Mouse (Mus musculus) MEL (cell line): Measurements from ENCODE around the gene Urod. TPM values are rescaled to one million over a fixed set of nuclear protein-coding genes. Genes with fewer than 3 reads are reported as not detected.
A peak's percentile ranks its signal among the peaks of the same experiment; 100 is the strongest.

Experiments used
- DNase-seq: peaks from one replicate; pipeline ENCODE4 v3.0.0; 2011; ENCODE audit warnings: low read depth, low spot score
- H3K27ac ChIP-seq: 2 replicates; pipeline ENCODE4 v1.5.1; 2012; ENCODE audit warnings: low read depth, mild to moderate bottlenecking, control low read depth, low read length, moderate library complexity; ENCODE audit not compliant: control insufficient read depth
- H3K27me3 ChIP-seq, 2 experiments: fragments of 150-350 bp in 1 of 2; sonication (generic) in 1 of 2; 2 replicates each; pipeline ENCODE4 v1.6.1; 2012; ENCODE audit warnings: low read length in 2 of 2, mild to moderate bottlenecking in 2 of 2, improper control_type of control experiment in 1 of 2, moderate library complexity in 1 of 2; ENCODE audit not compliant: insufficient read depth in 2 of 2, control insufficient read depth in 1 of 2
- H3K36me3 ChIP-seq, 2 experiments: 2 replicates each; pipeline ENCODE4 v1.6.1; 2012 to 2014; ENCODE audit warnings: low read length in 2 of 2, improper control_type of control experiment in 1 of 2, inconsistent platforms in 1 of 2, mild to moderate bottlenecking in 1 of 2; ENCODE audit not compliant: insufficient read depth in 2 of 2, control insufficient read depth in 1 of 2
- H3K4me1 ChIP-seq, 2 experiments: fragments of 150-350 bp in 1 of 2; sonication (generic) in 1 of 2; 2 replicates each; pipeline ENCODE4 v1.6.1; 2012; ENCODE audit warnings: low read length in 2 of 2, improper control_type of control experiment in 1 of 2, mild to moderate bottlenecking in 1 of 2; ENCODE audit not compliant: insufficient read depth in 2 of 2, control insufficient read depth in 1 of 2
- H3K4me3 ChIP-seq, 2 experiments: fragments of 150-350 bp in 1 of 2; sonication (generic) in 1 of 2; 2 replicates each; pipeline ENCODE4 v1.5.1; 2012; ENCODE audit warnings: low read depth in 2 of 2, low read length in 2 of 2, mild to moderate bottlenecking in 2 of 2, moderate library complexity in 2 of 2, control low read depth in 1 of 2, improper control_type of control experiment in 1 of 2; ENCODE audit not compliant: control insufficient read depth in 1 of 2, insufficient read depth in 1 of 2
- H3K79me2 ChIP-seq: 2 replicates; pipeline ENCODE4 v1.6.1; 2012; ENCODE audit warnings: mild to moderate bottlenecking, low read length, moderate library complexity; ENCODE audit not compliant: control insufficient read depth, poor library complexity, insufficient read depth
- H3K9ac ChIP-seq: 2 replicates; pipeline ENCODE4 v1.6.1; 2012; ENCODE audit warnings: low read depth, mild to moderate bottlenecking, control low read depth, low read length, moderate library complexity; ENCODE audit not compliant: control insufficient read depth, poor library complexity, severe bottlenecking
- H3K9me3 ChIP-seq: fragments of 150-350 bp; sonication (generic); replicated peaks from 2 replicates; pipeline ENCODE4 v1.6.1; 2012; ENCODE audit warnings: mild to moderate bottlenecking, low read length, improper control_type of control experiment, moderate library complexity; ENCODE audit not compliant: insufficient read depth
- BHLHE40 ChIP-seq: IDR thresholded peaks from 2 replicates; pipeline ENCODE4 v1.6.1; 2012; ENCODE audit warnings: low read depth, mild to moderate bottlenecking, inconsistent platforms, low read length, improper control_type of control experiment, borderline replicate concordance
- CTCF ChIP-seq, 3 experiments: IDR thresholded peaks in 2 of 3; conservative IDR thresholded peaks in 1 of 3; 2 replicates each; pipeline ENCODE4 v1.5.1; 2011 to 2012; ENCODE audit warnings: low read length in 3 of 3, low read depth in 2 of 3, mild to moderate bottlenecking in 2 of 3, improper control_type of control experiment in 1 of 3, inconsistent platforms in 1 of 3, mixed read lengths in 1 of 3, moderate library complexity in 1 of 3; ENCODE audit not compliant: control insufficient read depth in 1 of 3, insufficient read depth in 1 of 3, poor library complexity in 1 of 3, severe bottlenecking in 1 of 3
- ELF1 ChIP-seq: IDR thresholded peaks from 2 replicates; pipeline ENCODE4 v1.6.1; 2014; ENCODE audit warnings: low read depth, mild to moderate bottlenecking, inconsistent platforms, low read length, improper control_type of control experiment, moderate library complexity
- EP300 ChIP-seq, 2 experiments: IDR thresholded peaks; 2 replicates each; pipeline ENCODE4 v1.6.1; 2011; ENCODE audit warnings: improper control_type of control experiment in 2 of 2, low read length in 2 of 2, low read depth in 1 of 2, mild to moderate bottlenecking in 1 of 2
- ETS1 ChIP-seq: IDR thresholded peaks from 2 replicates; pipeline ENCODE4 v1.6.1; 2012; ENCODE audit warnings: low read depth, mild to moderate bottlenecking, inconsistent platforms, low read length, improper control_type of control experiment, moderate library complexity
- GABPA ChIP-seq: IDR thresholded peaks from 2 replicates; pipeline ENCODE4 v1.6.1; 2012; ENCODE audit warnings: low read depth, mild to moderate bottlenecking, inconsistent platforms, low read length, improper control_type of control experiment, moderate library complexity
- GATA1 ChIP-seq: IDR thresholded peaks from 2 replicates; pipeline ENCODE4 v1.6.1; 2011; ENCODE audit warnings: low read depth, low read length, improper control_type of control experiment
- HCFC1 ChIP-seq: IDR thresholded peaks from 2 replicates; pipeline ENCODE4 v1.6.1; 2012; ENCODE audit warnings: low read depth, mild to moderate bottlenecking, inconsistent platforms, low read length, improper control_type of control experiment, moderate library complexity
- JUND ChIP-seq: IDR thresholded peaks from 2 replicates; pipeline ENCODE4 v1.6.1; 2011; ENCODE audit warnings: low read depth, mild to moderate bottlenecking, improper control_type of control experiment, low read length
- KAT2A ChIP-seq: conservative IDR thresholded peaks from 2 replicates; pipeline ENCODE4 v1.6.1; 2012; ENCODE audit warnings: low read depth, low read length, improper control_type of control experiment, inconsistent platforms
- MAFK ChIP-seq: IDR thresholded peaks from 2 replicates; pipeline ENCODE4 v1.6.1; 2011; ENCODE audit warnings: low read depth, mild to moderate bottlenecking, low read length, improper control_type of control experiment, borderline replicate concordance
- MAX ChIP-seq: IDR thresholded peaks from 2 replicates; pipeline ENCODE4 v1.6.1; 2011; ENCODE audit warnings: low read length, improper control_type of control experiment
- MEF2A ChIP-seq: IDR thresholded peaks from 2 replicates; pipeline ENCODE4 v1.6.1; 2014; ENCODE audit warnings: low read depth, mild to moderate bottlenecking, inconsistent platforms, low read length, improper control_type of control experiment; ENCODE audit not compliant: poor library complexity, insufficient replicate concordance, severe bottlenecking; ENCODE audit errors: extremely low read depth
- MXI1 ChIP-seq: IDR thresholded peaks from 2 replicates; pipeline ENCODE4 v1.6.1; 2011; ENCODE audit warnings: mild to moderate bottlenecking, low read depth, low read length, improper control_type of control experiment
- MYB ChIP-seq: IDR thresholded peaks from 2 replicates; pipeline ENCODE4 v1.6.1; 2011; ENCODE audit warnings: mild to moderate bottlenecking, low read depth, low read length, improper control_type of control experiment
- MYC ChIP-seq: IDR thresholded peaks from 2 replicates; pipeline ENCODE4 v1.6.1; 2011; ENCODE audit warnings: low read depth, mild to moderate bottlenecking, low read length, improper control_type of control experiment, moderate library complexity
- NELFE ChIP-seq: IDR thresholded peaks from 2 replicates; pipeline ENCODE4 v1.6.1; 2011; ENCODE audit warnings: low read depth, low read length, improper control_type of control experiment
- NRF1 ChIP-seq: IDR thresholded peaks from 2 replicates; pipeline ENCODE4 v1.6.1; 2014; ENCODE audit warnings: low read depth, mild to moderate bottlenecking, inconsistent platforms, low read length, improper control_type of control experiment, moderate library complexity; ENCODE audit not compliant: poor library complexity, insufficient read depth, severe bottlenecking
- POLR2AphosphoS2 ChIP-seq: IDR thresholded peaks from 2 replicates; pipeline ENCODE4 v1.6.1; 2011; ENCODE audit warnings: low read length, improper control_type of control experiment
- POLR2AphosphoS5 ChIP-seq: IDR thresholded peaks from 2 replicates; pipeline ENCODE4 v1.6.1; 2012; ENCODE audit warnings: low read depth, borderline replicate concordance, mild to moderate bottlenecking, inconsistent platforms, low read length, moderate library complexity, mixed read lengths
- RAD21 ChIP-seq: IDR thresholded peaks from 2 replicates; pipeline ENCODE4 v1.6.1; 2011; ENCODE audit warnings: mild to moderate bottlenecking, low read depth, low read length, improper control_type of control experiment
- RCOR1 ChIP-seq: IDR thresholded peaks from 2 replicates; pipeline ENCODE4 v1.6.1; 2012; ENCODE audit warnings: low read depth, mild to moderate bottlenecking, inconsistent platforms, low read length, improper control_type of control experiment
- SIN3A ChIP-seq: IDR thresholded peaks from 2 replicates; pipeline ENCODE4 v1.6.1; 2012; ENCODE audit warnings: low read length, improper control_type of control experiment, inconsistent platforms
- SMC3 ChIP-seq: IDR thresholded peaks from 2 replicates; pipeline ENCODE4 v1.6.1; 2011; ENCODE audit warnings: low read depth, low read length, improper control_type of control experiment
- TAL1 ChIP-seq: IDR thresholded peaks from 2 replicates; pipeline ENCODE4 v1.6.1; 2012; ENCODE audit warnings: mild to moderate bottlenecking, inconsistent platforms, low read length, moderate library complexity, mixed read lengths
- TBP ChIP-seq: IDR thresholded peaks from 2 replicates; pipeline ENCODE4 v1.8.0; 2011; ENCODE audit warnings: low read depth, low read length, improper control_type of control experiment
- TCF12 ChIP-seq: IDR thresholded peaks from 2 replicates; pipeline ENCODE4 v1.6.1; 2014; ENCODE audit warnings: low read depth, mild to moderate bottlenecking, inconsistent platforms, low read length, improper control_type of control experiment, moderate library complexity
- UBTF ChIP-seq: IDR thresholded peaks from 2 replicates; pipeline ENCODE4 v1.6.1; 2012; ENCODE audit warnings: low read depth, mild to moderate bottlenecking, inconsistent platforms, low read length, improper control_type of control experiment, moderate library complexity, borderline replicate concordance; ENCODE audit not compliant: insufficient read depth
- USF1 ChIP-seq: IDR thresholded peaks from 2 replicates; pipeline ENCODE4 v1.6.1; 2014; ENCODE audit warnings: low read depth, mild to moderate bottlenecking, inconsistent platforms, low read length, improper control_type of control experiment, moderate library complexity
- USF2 ChIP-seq, 2 experiments: IDR thresholded peaks; 2 replicates each; pipeline ENCODE4 v1.6.1; 2011 to 2012; ENCODE audit warnings: improper control_type of control experiment in 2 of 2, low read length in 2 of 2, borderline replicate concordance in 1 of 2, inconsistent platforms in 1 of 2, low read depth in 1 of 2, mild to moderate bottlenecking in 1 of 2; ENCODE audit not compliant: insufficient read depth in 1 of 2
- ZC3H11A ChIP-seq: IDR thresholded peaks from 2 replicates; pipeline ENCODE4 v1.6.1; 2012; ENCODE audit warnings: low read depth, mild to moderate bottlenecking, inconsistent platforms, low read length, improper control_type of control experiment
- ZKSCAN1 ChIP-seq: IDR thresholded peaks from 2 replicates; pipeline ENCODE4 v1.6.1; 2012; ENCODE audit warnings: low read depth, mild to moderate bottlenecking, inconsistent platforms, low read length, improper control_type of control experiment, moderate library complexity
- ZMIZ1 ChIP-seq: IDR thresholded peaks from 2 replicates; pipeline ENCODE4 v1.6.1; 2012; ENCODE audit warnings: low read depth, mild to moderate bottlenecking, inconsistent platforms, low read length, improper control_type of control experiment, moderate library complexity
- polyA plus RNA-seq, 2 experiments: library from polyadenylated mRNA; stranded (reverse) in 1 of 2; unstranded in 1 of 2; fragments of >175 nt in 1 of 2; fragments of >200 nt in 1 of 2; gene quantifications; 2 replicates each; pipeline versions ENCODE4 v1.2.1 to v1.2.4; 2012; ENCODE audit warnings: low replicate concordance in 2 of 2, low read depth in 1 of 2; ENCODE audit not compliant: insufficient read length in 2 of 2, insufficient read depth in 1 of 2, missing spikeins in 1 of 2
- total RNA-seq: library from RNA; depleted of rRNA; stranded (reverse); fragments of 300-350 nt; gene quantifications from 2 replicates; pipeline ENCODE4 v1.2.3, GENCODE M21; 2012; rRNA removed

Urod gene
- total RNA-seq, result 72.0 and 108 TPM in 2 replicates
- 100 to 1,000 TPM; 132 to 645 TPM for polyA plus RNA-seq

- Histone ChIP-seq H3K4me3 (peak within 1 kb of the TSS; percentile 65 to 85), H3K27me3 (no peaks in the 10 kb centered on the region), H3K79me2 (peaks cover 6% of the 10 kb centered on the region; the same call in 1 of the 2 replicates), H3K27ac (peak within 1 kb of the TSS; percentile 70), H3K4me1 (peaks cover 0 to 5% of the 10 kb centered on the region in 2 experiments; a peak in 2 of 4 replicates), H3K9ac (peak within 1 kb of the TSS; percentile 77), H3K9me3 (no peaks in the 10 kb centered on the region), H3K36me3 (peaks cover 0 to 5% of the 10 kb centered on the region in 2 experiments; a peak in 2 of 4 replicates)
- DNase-seq, result peak; percentile 96
- peak; percentile 100 for TF ChIP-seq SIN3A
- peak; percentile 100 for TF ChIP-seq MXI1
- TF ChIP-seq HCFC1, result peak; percentile 96
- no peak for TF ChIP-seq GABPA
- no peak for TF ChIP-seq POLR2AphosphoS5
- peak; percentile 26; the same call in 1 of the 2 replicates for TF ChIP-seq ZMIZ1
- TF ChIP-seq ETS1, result peak; percentile 55; the same call in 1 of the 2 replicates
- TF ChIP-seq ZKSCAN1, result no peak
- no peak for TF ChIP-seq MYB
- peak; percentile 99 for TF ChIP-seq USF1
- TF ChIP-seq UBTF, result no peak
- peak; percentile 96 for TF ChIP-seq MAX
- TF ChIP-seq JUND, result no peak
- TF ChIP-seq SMC3, result no peak
- TF ChIP-seq GATA1, result peak; percentile 40; the same call in 1 of the 2 replicates
- no peak for TF ChIP-seq POLR2AphosphoS2
- TF ChIP-seq NELFE, result peak; percentile 73
- TF ChIP-seq KAT2A, result no peak; the same call in 1 of the 2 replicates
- peak; percentile 2; the same call in 1 of the 2 replicates for TF ChIP-seq MYC
- peak; percentile 22 for TF ChIP-seq RCOR1
- TF ChIP-seq TBP, result peak; percentile 74
- peak; percentile 70 for TF ChIP-seq ELF1
- no peak for TF ChIP-seq RAD21
- no peak for TF ChIP-seq NRF1
- no peak for TF ChIP-seq BHLHE40
- TF ChIP-seq USF2 (IDR thresholded peaks at IDR 0.05; ENCODE audit: borderline replicate concordance in 1 of 2, insufficient read depth in 1 of 2, low read depth in 1 of 2, low read length in 2 of 2), result peak; percentile 53 to 92; a peak in 3 of 4 replicates
- TF ChIP-seq MEF2A, result no peak
- TF ChIP-seq EP300 (IDR thresholded peaks at IDR 0.05; ENCODE audit: low read depth in 1 of 2, low read length in 2 of 2), result peak; percentile 50 to 77; a peak in 3 of 4 replicates
- no peak for TF ChIP-seq MAFK
- TF ChIP-seq CTCF (IDR thresholded peaks at IDR 0.05 in 2 of 3, conservative IDR thresholded peaks at IDR 0.05 in 1 of 3; ENCODE audit: control insufficient read depth in 1 of 3, insufficient read depth in 1 of 3, low read depth in 2 of 3, low read length in 3 of 3, poor library complexity in 1 of 3, severe bottlenecking in 1 of 3), result no peak
- peak; percentile 91 for TF ChIP-seq TAL1
- TF ChIP-seq TCF12, result peak; percentile 83
- no peak for TF ChIP-seq ZC3H11A
Measured at GRCm38 (mm10) chr4:116993672-116994621, at the start of gene Urod. Gene Urod, minus strand, starts transcription at chr4:116994413.
